Mouse (Mus musculus): ENCODE results near the gene Pde4dip. TPM values are rescaled to one million over a fixed set of nuclear protein-coding genes. Genes with fewer than 3 reads are reported as not detected.
A peak's percentile ranks its signal among the peaks of the same experiment; 100 is the strongest.

The Pde4dip gene
- total and polyA plus RNA-seq, 2 experiments from 2014 or later, result 47.6 to 93.6 TPM

DNA sequence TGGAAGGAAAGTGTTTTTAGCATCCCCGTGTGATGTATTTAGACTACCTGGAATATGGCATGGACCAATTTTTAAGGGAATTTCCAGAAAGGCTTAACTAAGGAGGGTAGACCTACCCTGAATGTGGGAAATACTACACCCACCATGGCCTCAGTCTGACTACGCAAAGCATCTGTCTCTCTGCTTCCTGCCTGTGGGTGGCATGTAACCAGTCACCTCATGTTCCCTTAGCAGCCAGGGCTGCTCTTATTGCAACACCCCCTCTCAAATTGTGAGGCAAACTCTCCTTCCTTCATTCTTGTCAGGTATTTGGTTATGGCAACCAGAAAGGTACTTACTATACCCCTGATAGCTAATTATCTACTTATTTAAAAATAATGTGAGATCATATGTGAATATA, 57.9 kb downstream of the Pde4dip start:
- Histone ChIP-seq H3K27ac (ENCODE audit: low read depth, low read length) (no peak overlapping the region), H3K36me3 (ENCODE audit: insufficient read depth, low read length) (no peaks in the 10 kb centered on the region), H3K27me3 (ENCODE audit: insufficient read depth, low read length) (no peaks in the 10 kb centered on the region), H3K9me3 (ENCODE audit: low read length) (no peaks in the 10 kb centered on the region), H3K4me3 (ENCODE audit: low read depth, low read length) (no peak overlapping the region), H3K4me2 (ENCODE audit: low read depth, low read length, poor library complexity, severe bottlenecking) (no peak overlapping the region), H3K9ac (replicated peaks; ENCODE audit: low read length, poor library complexity, severe bottlenecking) (no peak overlapping the region), H3K4me1 (ENCODE audit: insufficient read depth, low read length) (no peaks in the 10 kb centered on the region)
- DNase-seq (ENCODE audit: low spot score) (no peak), ATAC-seq (ENCODE audit: low FRiP score) (no peak; the same call in 1 of the 2 replicates)
- WGBS, result 75% methylated on average over 2 of the region's 2 CpGs
- TF ChIP-seq CTCF (IDR thresholded peaks at IDR 0.05), result no peak

DNA sequence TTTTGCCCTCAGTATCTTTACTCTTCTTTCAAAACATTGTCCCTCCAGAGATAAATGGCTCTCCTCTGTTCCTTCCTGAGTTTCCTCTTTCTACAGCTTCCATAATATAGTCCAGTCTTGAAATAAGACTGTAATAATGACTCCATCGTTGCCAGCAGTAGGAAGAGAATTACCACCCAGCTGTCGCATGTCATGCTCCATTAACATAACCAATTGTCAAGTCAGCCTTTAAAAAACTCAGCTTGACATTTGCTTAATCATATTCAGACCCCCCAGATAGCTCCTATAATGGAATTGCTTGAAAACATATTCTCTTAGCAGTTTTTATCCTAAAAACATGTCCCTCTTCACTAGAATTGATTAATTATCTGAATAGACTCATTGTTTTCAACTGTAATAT, 58.4 kb downstream of the Pde4dip start:
- no peak for TF ChIP-seq CTCF (IDR thresholded peaks at IDR 0.05)
- Histone ChIP-seq H3K4me1 (ENCODE audit: insufficient read depth, low read length) (no peaks in the 10 kb centered on the region), H3K9ac (replicated peaks; ENCODE audit: low read length, poor library complexity, severe bottlenecking) (no peak overlapping the region), H3K36me3 (ENCODE audit: insufficient read depth, low read length) (no peaks in the 10 kb centered on the region), H3K4me3 (ENCODE audit: low read depth, low read length) (no peak overlapping the region), H3K27ac (ENCODE audit: low read depth, low read length) (no peak overlapping the region), H3K9me3 (ENCODE audit: low read length) (no peaks in the 10 kb centered on the region), H3K4me2 (ENCODE audit: low read depth, low read length, poor library complexity, severe bottlenecking) (no peak overlapping the region), H3K27me3 (ENCODE audit: insufficient read depth, low read length) (0 out of 2 replicates have a peak, but pooled peaks cover 2% of the 10 kb centered on the region)
- WGBS, result 24% methylated on average over 2 of the region's 2 CpGs
- DNase-seq (ENCODE audit: low spot score) (peak; percentile 69), ATAC-seq (ENCODE audit: low FRiP score) (no peak)

GRCm38 (mm10) chr3:97828286-97828685, 60.2 kb downstream of the Pde4dip start:
- Histone ChIP-seq H3K4me2 (ENCODE audit: low read depth, low read length, poor library complexity, severe bottlenecking) (no peak overlapping the region), H3K4me1 (ENCODE audit: insufficient read depth, low read length) (0 out of 2 replicates have a peak, but pooled peaks cover 4% of the 10 kb centered on the region), H3K9me3 (ENCODE audit: low read length) (no peaks in the 10 kb centered on the region), H3K36me3 (ENCODE audit: insufficient read depth, low read length) (no peaks in the 10 kb centered on the region), H3K9ac (replicated peaks; ENCODE audit: low read length, poor library complexity, severe bottlenecking) (no peak overlapping the region), H3K4me3 (ENCODE audit: low read depth, low read length) (no peak overlapping the region), H3K27me3 (ENCODE audit: insufficient read depth, low read length) (peaks cover 9% of the 10 kb centered on the region; the same call in 1 of the 2 replicates), H3K27ac (ENCODE audit: low read depth, low read length) (no peak overlapping the region)
- no peak for TF ChIP-seq CTCF (IDR thresholded peaks at IDR 0.05)
- no peak for ATAC-seq (ENCODE audit: low FRiP score)
- no peak for DNase-seq (ENCODE audit: low spot score)
- 93% methylated on average over 4 of the region's 4 CpGs for WGBS

GRCm38 (mm10) chr3:97825246-97825645, 63.3 kb downstream of the Pde4dip start:
- 18% methylated on average over 3 of the region's 3 CpGs for whole genome bisulfite sequencing
- H3K4me1 ChIP-seq (ENCODE audit: insufficient read depth, low read length), result 0 out of 2 replicates have a peak, but pooled peaks cover 4% of the 10 kb centered on the region
- no peak for ATAC-seq (ENCODE audit: low FRiP score)
- 0 out of 2 replicates have a peak, but pooled peaks cover 3% of the 10 kb centered on the region for H3K36me3 ChIP-seq (ENCODE audit: insufficient read depth, low read length)
- DNase-seq (ENCODE audit: low spot score), result no peak
- H3K27me3 ChIP-seq (ENCODE audit: insufficient read depth, low read length), result peaks cover 9% of the 10 kb centered on the region; the same call in 1 of the 2 replicates
- H3K27ac ChIP-seq (ENCODE audit: low read depth, low read length), result no peak overlapping the region
- H3K9me3 ChIP-seq (ENCODE audit: low read length), result no peaks in the 10 kb centered on the region
- no peak for TF ChIP-seq CTCF (IDR thresholded peaks at IDR 0.05)
- H3K9ac ChIP-seq (replicated peaks; ENCODE audit: low read length, poor library complexity, severe bottlenecking), result no peak overlapping the region
- no peak overlapping the region for H3K4me3 ChIP-seq (ENCODE audit: low read depth, low read length)
- no peak overlapping the region for H3K4me2 ChIP-seq (ENCODE audit: low read depth, low read length, poor library complexity, severe bottlenecking)

GRCm38 (mm10) chr3:97824744-97825143, 63.8 kb downstream of the Pde4dip start:
- Histone ChIP-seq H3K4me3 (ENCODE audit: low read depth, low read length) (no peak overlapping the region), H3K9me3 (ENCODE audit: low read length) (no peaks in the 10 kb centered on the region), H3K36me3 (ENCODE audit: insufficient read depth, low read length) (0 out of 2 replicates have a peak, but pooled peaks cover 3% of the 10 kb centered on the region), H3K4me2 (ENCODE audit: low read depth, low read length, poor library complexity, severe bottlenecking) (peak overlapping the region; percentile 50), H3K27me3 (ENCODE audit: insufficient read depth, low read length) (peaks cover 9% of the 10 kb centered on the region; the same call in 1 of the 2 replicates), H3K4me1 (ENCODE audit: insufficient read depth, low read length) (0 out of 2 replicates have a peak, but pooled peaks cover 4% of the 10 kb centered on the region), H3K9ac (replicated peaks; ENCODE audit: low read length, poor library complexity, severe bottlenecking) (no peak overlapping the region), H3K27ac (ENCODE audit: low read depth, low read length) (no peak overlapping the region)
- TF ChIP-seq CTCF (IDR thresholded peaks at IDR 0.05), result no peak
- DNase-seq (ENCODE audit: low spot score), result no peak
- ATAC-seq (ENCODE audit: low FRiP score), result no peak
- WGBS, result 14% methylated on average over 4 of the region's 5 CpGs

DNA sequence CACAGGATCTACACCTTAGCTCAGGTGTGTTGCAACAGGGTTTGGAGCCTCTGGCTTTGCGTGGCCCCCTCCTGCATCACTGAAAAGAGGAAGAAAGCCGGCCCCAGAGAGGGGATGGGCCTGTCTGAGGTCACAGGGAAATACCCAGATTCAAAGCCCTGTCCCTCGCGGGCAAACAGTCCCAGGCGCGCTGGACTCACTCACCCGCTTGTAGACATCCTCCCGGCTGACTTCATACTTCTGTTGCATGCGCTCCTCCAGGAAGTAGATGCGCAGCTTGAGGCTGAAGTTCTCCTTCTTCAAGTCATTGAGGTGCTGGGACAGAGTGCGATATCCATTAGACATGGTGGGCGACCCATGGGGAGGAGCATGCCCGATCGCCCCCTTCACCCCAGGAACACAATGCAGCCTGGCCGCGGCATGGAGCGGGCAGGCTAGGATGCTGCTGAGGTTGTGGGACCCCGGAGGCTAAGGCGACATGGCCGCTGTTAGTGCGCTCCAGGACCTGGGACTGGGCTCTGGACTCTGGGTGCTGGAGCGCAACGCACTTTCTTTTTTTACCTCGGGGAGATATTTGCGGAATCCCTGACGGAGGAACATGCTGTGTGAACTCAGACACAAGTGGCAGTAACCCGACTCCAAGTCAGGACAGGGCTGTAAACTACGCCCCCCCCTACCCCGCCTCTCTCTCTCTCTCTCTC, 64.3 kb downstream of the Pde4dip start:
- Histone ChIP-seq H3K36me3 (ENCODE audit: insufficient read depth, low read length) (0 out of 2 replicates have a peak, but pooled peaks cover 3% of the 10 kb centered on the region), H3K4me2 (ENCODE audit: low read depth, low read length, poor library complexity, severe bottlenecking) (peak overlapping the region; percentile 50), H3K4me3 (ENCODE audit: low read depth, low read length) (peak overlapping the region; percentile 20; the same call in 1 of the 2 replicates), H3K27me3 (ENCODE audit: insufficient read depth, low read length) (peaks cover 9% of the 10 kb centered on the region; the same call in 1 of the 2 replicates), H3K4me1 (ENCODE audit: insufficient read depth, low read length) (0 out of 2 replicates have a peak, but pooled peaks cover 4% of the 10 kb centered on the region), H3K9me3 (ENCODE audit: low read length) (no peaks in the 10 kb centered on the region), H3K9ac (replicated peaks; ENCODE audit: low read length, poor library complexity, severe bottlenecking) (no peak overlapping the region), H3K27ac (ENCODE audit: low read depth, low read length) (no peak overlapping the region)
- TF ChIP-seq CTCF (IDR thresholded peaks at IDR 0.05), result no peak
- WGBS, result 7% methylated on average over 29 of the region's 29 CpGs
- ATAC-seq (ENCODE audit: low FRiP score), result no peak; the same call in 1 of the 2 replicates
- DNase-seq (ENCODE audit: low spot score), result no peak

Measured in midbrain, postnatal 0 days (tissue).